ENCODE assay signal across 29 mouse cellular contexts in genomic region chr5:36772586-36772985, GRCm38 (mm10). TPM values are rescaled to one million over a fixed set of nuclear protein-coding genes. Genes with fewer than 3 reads are reported as not detected.
DNase-seq lines count a peak whose midpoint lies in the region; ATAC-seq and TF ChIP-seq lines count a peak whose summit lies in the region.
"Had no signal": no experiment of that assay in that cellular context is flagged by ENCODE, and none has a peak within 500 bp of the region (broad histone marks: within the 10 kb centered on the region; RNA-seq: fewer than 3 reads in every experiment).

No protein-coding gene starts in this region.

- H3K4me2 ChIP-seq in embryonic facial prominence, embryonic 14.5 days (ENCODE audit: low read depth, low read length): no peak overlapping the region
- H3K4me2 ChIP-seq in hindbrain, embryonic 11.5 days (replicated peaks; ENCODE audit: low read depth, low read length): no peak overlapping the region
- H3K4me2 ChIP-seq: embryonic facial prominence, embryonic 13.5 days; heart, embryonic 12.5 days; heart, embryonic 15.5 days; hindbrain, embryonic 12.5 days; hindbrain, embryonic 15.5 days had no signal

- TF ChIP-seq CTCF in layer of hippocampus, adult 2 months (conservative IDR thresholded peaks at IDR 0.05): no peak

- H3K36me3 ChIP-seq in embryonic facial prominence, embryonic 14.5 days (ENCODE audit: control insufficient read depth, insufficient read depth, low read length): no peaks in the 10 kb centered on the region
- H3K36me3 ChIP-seq in embryonic facial prominence, embryonic 10.5 days (replicated peaks): no peaks in the 10 kb centered on the region
- H3K36me3 ChIP-seq in hindbrain, embryonic 10.5 days: no peaks in the 10 kb centered on the region
- H3K36me3 ChIP-seq in hindbrain, embryonic 11.5 days (ENCODE audit: control insufficient read depth, insufficient read depth, low read length): no peaks in the 10 kb centered on the region
- H3K36me3 ChIP-seq: embryonic facial prominence, embryonic 13.5 days; heart, embryonic 12.5 days; heart, embryonic 15.5 days; hindbrain, embryonic 12.5 days; hindbrain, embryonic 15.5 days had no signal

- H3K9ac ChIP-seq in embryonic facial prominence, embryonic 14.5 days (ENCODE audit: low read depth, low read length): no peak overlapping the region
- H3K9ac ChIP-seq in hindbrain, embryonic 11.5 days (ENCODE audit: low read depth, low read length): no peak overlapping the region
- H3K9ac ChIP-seq: embryonic facial prominence, embryonic 13.5 days; forebrain, postnatal 0 days; heart, embryonic 12.5 days; heart, embryonic 15.5 days; hindbrain, embryonic 12.5 days; hindbrain, embryonic 15.5 days had no signal

- H3K27me3 ChIP-seq in embryonic facial prominence, embryonic 14.5 days (replicated peaks; ENCODE audit: control insufficient read depth, insufficient read depth, low read length): no peaks in the 10 kb centered on the region
- H3K27me3 ChIP-seq in embryonic facial prominence, embryonic 10.5 days (replicated peaks; ENCODE audit: low read depth, poor library complexity, severe bottlenecking): no peaks in the 10 kb centered on the region
- H3K27me3 ChIP-seq in hindbrain, embryonic 10.5 days (ENCODE audit: insufficient read depth, poor library complexity, severe bottlenecking): no peaks in the 10 kb centered on the region
- H3K27me3 ChIP-seq in hindbrain, embryonic 11.5 days (ENCODE audit: control insufficient read depth, insufficient read depth, low read length): no peaks in the 10 kb centered on the region
- H3K27me3 ChIP-seq: embryonic facial prominence, embryonic 13.5 days; heart, embryonic 12.5 days; heart, embryonic 15.5 days; hindbrain, embryonic 12.5 days; hindbrain, embryonic 15.5 days; Patski had no signal

- ATAC-seq in embryonic facial prominence, embryonic 14.5 days (ENCODE audit: low read depth): 0 out of 2 replicates have a peak, but pooled peaks have one; percentile 47
- no peak for ATAC-seq in hindbrain, embryonic 11.5 days (ENCODE audit: low FRiP score)
- ATAC-seq: activated CD4-positive, CD25-positive, alpha-beta regulatory T cell, adult 4 months; forebrain, postnatal 0 days; Patski had no signal

- DNase-seq in embryonic facial prominence, embryonic 14.5 days (ENCODE audit: low spot score): no peak
- DNase-seq in embryonic facial prominence, embryonic 10.5 days (ENCODE audit: low spot score): no peak
- DNase-seq in hindbrain, embryonic 10.5 days (ENCODE audit: low spot score): no peak
- DNase-seq in hindbrain, embryonic 11.5 days (ENCODE audit: low spot score): no peak
- DNase-seq in ES-CJ7 (ENCODE audit: low read depth, low spot score) (peak; percentile 56), ZHBTc4 (ENCODE audit: low read depth, low spot score) (peak; percentile 54)
- DNase-seq in layer of hippocampus, adult 2 months (ENCODE audit: low spot score in 2 of 2): no peak
- DNase-seq in thymus, postnatal 36 days: no peak
- DNase-seq: adrenal gland, adult 8-10 months; adrenal gland, postnatal 25 days; B cell, adult 2 months; cerebellum, adult 18-20 months; cerebellum, adult 9-10 months; cerebellum, postnatal 25 days; forebrain, postnatal 0 days; gastrocnemius, adult 2 months; gastrocnemius, postnatal 14 days; heart, adult 18-20 months; heart, postnatal 10 days; heart, postnatal 36 days; kidney, adult 11 months; kidney, adult 8-10 months had no signal

- 0 out of 2 replicates have a peak, but pooled peaks cover 3% of the 10 kb centered on the region for H3K4me1 ChIP-seq in embryonic facial prominence, embryonic 14.5 days (ENCODE audit: control insufficient read depth, insufficient read depth, low read length)
- H3K4me1 ChIP-seq in embryonic facial prominence, embryonic 10.5 days: peaks cover 23% of the 10 kb centered on the region
- peaks cover 34% of the 10 kb centered on the region for H3K4me1 ChIP-seq in hindbrain, embryonic 10.5 days (replicated peaks)
- H3K4me1 ChIP-seq in hindbrain, embryonic 11.5 days (replicated peaks; ENCODE audit: control insufficient read depth, insufficient read depth, low read length): no peaks in the 10 kb centered on the region

- H3K27ac ChIP-seq in embryonic facial prominence, embryonic 14.5 days (replicated peaks; ENCODE audit: low read depth, low read length): no peak overlapping the region
- H3K27ac ChIP-seq in embryonic facial prominence, embryonic 10.5 days (replicated peaks): no peak overlapping the region
- peak overlapping the region; percentile 29; the same call in 1 of the 2 replicates for H3K27ac ChIP-seq in hindbrain, embryonic 10.5 days
- H3K27ac ChIP-seq in hindbrain, embryonic 11.5 days (ENCODE audit: low read depth, low read length): no peak overlapping the region
- H3K27ac ChIP-seq in layer of hippocampus, adult 2 months: no peak overlapping the region
- H3K27ac ChIP-seq: embryonic facial prominence, embryonic 13.5 days; gastrocnemius, adult 2 months; heart, embryonic 15.5 days; hindbrain, embryonic 12.5 days; hindbrain, embryonic 15.5 days had no signal

- no peak overlapping the region for H3K4me3 ChIP-seq in embryonic facial prominence, embryonic 14.5 days (ENCODE audit: low read depth, low read length)
- H3K4me3 ChIP-seq in embryonic facial prominence, embryonic 10.5 days: no peak overlapping the region
- no peak overlapping the region for H3K4me3 ChIP-seq in hindbrain, embryonic 10.5 days
- no peak overlapping the region for H3K4me3 ChIP-seq in hindbrain, embryonic 11.5 days (ENCODE audit: low read depth, low read length)
- no peak overlapping the region for H3K4me3 ChIP-seq in layer of hippocampus, adult 2 months
- H3K4me3 ChIP-seq: embryonic facial prominence, embryonic 13.5 days; gastrocnemius, adult 2 months; heart, embryonic 12.5 days; heart, embryonic 15.5 days; hindbrain, embryonic 12.5 days; hindbrain, embryonic 15.5 days had no signal

- WGBS in embryonic facial prominence, embryonic 14.5 days: 76% methylated on average over 5 of the region's 5 CpGs
- 82% methylated on average over 5 of the region's 5 CpGs for WGBS in embryonic facial prominence, embryonic 10.5 days
- WGBS in hindbrain, embryonic 10.5 days: 86% methylated on average over 5 of the region's 5 CpGs
- 79% methylated on average over 5 of the region's 5 CpGs for WGBS in hindbrain, embryonic 11.5 days

- no peaks in the 10 kb centered on the region for H3K9me3 ChIP-seq in embryonic facial prominence, embryonic 14.5 days (ENCODE audit: control insufficient read depth, low read length)
- no peaks in the 10 kb centered on the region for H3K9me3 ChIP-seq in embryonic facial prominence, embryonic 10.5 days
- H3K9me3 ChIP-seq in hindbrain, embryonic 10.5 days: no peaks in the 10 kb centered on the region
- H3K9me3 ChIP-seq in hindbrain, embryonic 11.5 days (ENCODE audit: control insufficient read depth, low read length): no peaks in the 10 kb centered on the region
- H3K9me3 ChIP-seq: embryonic facial prominence, embryonic 13.5 days; heart, embryonic 12.5 days; heart, embryonic 15.5 days; hindbrain, embryonic 12.5 days; hindbrain, embryonic 15.5 days had no signal

RNA-seq across cellular contexts. Expression of gene Mrfap1, which starts 24.0 kb away (rescaled TPM):
- 582 TPM in 2 replicates for polyA plus RNA-seq in embryonic facial prominence, embryonic 14.5 days (2014; fragmentation: Nextera tagmentation; extraction: Ambion mirVana)
- 494 and 508 TPM in 2 replicates for polyA plus RNA-seq in embryonic facial prominence, embryonic 10.5 days (2016; fragmentation: Nextera tagmentation; extraction: Ambion mirVana)
- 423 and 451 TPM in 2 replicates for polyA plus RNA-seq in hindbrain, embryonic 10.5 days (2016; fragmentation: Nextera tagmentation; extraction: Ambion mirVana)
- 574 and 582 TPM in 2 replicates for polyA plus RNA-seq in hindbrain, embryonic 11.5 days (2014; fragmentation: Nextera tagmentation; extraction: Ambion mirVana)
- 100 to 1,000 TPM; 577 to 598 TPM for total RNA-seq in layer of hippocampus, adult 2 months (2021)

RNA-seq across cellular contexts. Expression of gene Bloc1s4, which starts 24.1 kb away (rescaled TPM):
- polyA plus RNA-seq in embryonic facial prominence, embryonic 14.5 days (2014; fragmentation: Nextera tagmentation; extraction: Ambion mirVana): 26.3 and 27.8 TPM in 2 replicates
- 20.5 and 24.2 TPM in 2 replicates for polyA plus RNA-seq in embryonic facial prominence, embryonic 10.5 days (2016; fragmentation: Nextera tagmentation; extraction: Ambion mirVana)
- polyA plus RNA-seq in hindbrain, embryonic 10.5 days (2016; fragmentation: Nextera tagmentation; extraction: Ambion mirVana): 23.1 and 23.5 TPM in 2 replicates
- polyA plus RNA-seq in hindbrain, embryonic 11.5 days (2014; fragmentation: Nextera tagmentation; extraction: Ambion mirVana): 21.0 and 24.4 TPM in 2 replicates
- 10 to 100 TPM; 22.4 to 26.0 TPM for total RNA-seq in layer of hippocampus, adult 2 months (2021)

RNA-seq across cellular contexts. Expression of gene Man2b2, which starts 57.9 kb away (rescaled TPM):
- 22.2 and 24.2 TPM in 2 replicates for polyA plus RNA-seq in embryonic facial prominence, embryonic 14.5 days (2014; fragmentation: Nextera tagmentation; extraction: Ambion mirVana)
- polyA plus RNA-seq in embryonic facial prominence, embryonic 10.5 days (2016; fragmentation: Nextera tagmentation; extraction: Ambion mirVana): 9.6 and 11.1 TPM in 2 replicates
- 16.6 and 17.7 TPM in 2 replicates for polyA plus RNA-seq in hindbrain, embryonic 10.5 days (2016; fragmentation: Nextera tagmentation; extraction: Ambion mirVana)
- 10.4 and 12.2 TPM in 2 replicates for polyA plus RNA-seq in hindbrain, embryonic 11.5 days (2014; fragmentation: Nextera tagmentation; extraction: Ambion mirVana)
- 10 to 100 TPM; 29.5 to 31.9 TPM for total RNA-seq in layer of hippocampus, adult 2 months (2021)

Comparison
In these comparisons a context has a peak if more than half of its experiments do, and no peak if none do; other contexts are left out.
1. DNase-seq: peak in ES-CJ7 (single experiment) and ZHBTc4 (single experiment); none in embryonic facial prominence, embryonic 14.5 days (single experiment), embryonic facial prominence, embryonic 10.5 days (single experiment), hindbrain, embryonic 10.5 days (single experiment), hindbrain, embryonic 11.5 days (single experiment), layer of hippocampus, adult 2 months (0 of 2) and thymus, postnatal 36 days (0 of 2).